Mouse (Mus musculus) cerebellum, adult (tissue): ENCODE measurements at regions not wholly inside any gene's neighbourhood (a gene's known extent, or its start where the extent isn't known, plus 50 kb on each side); places are given as distances from the start of the nearest gene placed in this dataset.

Experiments used
- ATAC-seq: cut with Nextera tagmentation; 2 replicates; pipeline ENCODE4 v1.9.2; 2017; ENCODE audit warnings: mild to moderate bottlenecking, moderate library complexity, mixed read lengths; ENCODE audit not compliant: insufficient number of reproducible peaks, low FRiP score, low TSS enrichment

GRCm38 (mm10) chr2:169524429-169524828 is 63.1 kb downstream of the Gm11011 start:
- ATAC-seq, result no peak

DNA sequence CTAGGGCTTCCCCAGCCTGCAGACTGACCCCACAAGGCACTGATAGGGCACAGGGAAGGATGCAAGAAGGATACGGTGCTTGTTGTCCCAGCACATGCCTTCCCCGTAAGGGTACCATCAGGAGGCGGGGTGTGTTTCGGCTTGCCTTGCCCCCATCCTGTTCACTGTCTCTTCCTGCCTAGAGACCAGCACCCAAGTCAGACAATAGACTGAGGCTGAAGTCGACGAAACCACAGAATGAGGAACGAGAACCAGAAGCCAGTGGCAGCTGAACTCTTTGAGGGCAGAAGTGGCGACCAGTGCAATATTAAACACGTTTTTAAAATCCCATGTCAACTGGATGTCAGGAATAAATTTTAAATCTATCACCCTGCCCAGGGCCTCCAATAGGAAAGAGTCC is 67.6 kb downstream of the Gm11011 start:
- ATAC-seq, result no peak

DNA sequence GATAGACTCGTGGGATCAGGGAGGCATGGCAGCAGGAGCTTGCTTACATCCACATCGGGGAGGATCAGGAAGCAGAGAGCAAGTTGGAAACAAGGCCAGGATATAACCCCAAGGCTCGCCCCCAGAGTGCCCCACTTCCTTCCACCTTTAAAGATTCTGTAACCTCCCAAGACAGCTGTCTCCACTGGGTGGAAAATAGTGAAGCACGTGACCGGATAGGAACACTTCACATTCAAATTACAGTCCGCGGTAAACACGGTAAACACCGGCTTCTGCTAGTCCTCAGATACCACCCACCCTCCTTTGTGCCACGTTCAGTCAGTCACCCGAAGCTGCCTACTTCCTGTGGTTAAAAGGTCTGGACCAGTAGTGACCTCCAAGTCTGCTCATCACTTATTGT is 72.2 kb downstream of the Gm11011 start:
- ATAC-seq, result no peak

DNA sequence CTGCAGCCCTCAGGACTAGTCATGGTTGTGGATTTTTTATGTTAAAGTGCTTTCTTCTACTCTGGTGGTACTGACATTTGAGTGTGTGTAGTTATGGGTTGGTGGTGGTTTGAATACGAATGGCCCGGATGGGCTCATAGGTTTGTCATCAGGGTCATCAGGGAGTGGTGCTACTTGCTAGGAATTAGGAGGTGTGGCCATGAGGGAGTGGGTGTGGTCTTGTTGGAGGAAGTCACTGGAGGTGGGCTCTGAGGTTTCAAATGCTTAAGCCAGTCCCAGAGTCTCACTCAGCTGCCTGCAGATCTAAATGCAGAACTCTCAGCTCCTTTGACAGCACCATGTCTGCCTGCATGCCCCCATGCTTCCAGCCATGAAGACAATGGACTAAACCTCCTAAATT is 76.8 kb downstream of the Gm11011 start:
- ATAC-seq, result no peak

- ATAC-seq, result no peak
These were observed 78.1 kb downstream of the Gm11011 start for GRCm38 (mm10) chr2:169509406-169509805.

DNA sequence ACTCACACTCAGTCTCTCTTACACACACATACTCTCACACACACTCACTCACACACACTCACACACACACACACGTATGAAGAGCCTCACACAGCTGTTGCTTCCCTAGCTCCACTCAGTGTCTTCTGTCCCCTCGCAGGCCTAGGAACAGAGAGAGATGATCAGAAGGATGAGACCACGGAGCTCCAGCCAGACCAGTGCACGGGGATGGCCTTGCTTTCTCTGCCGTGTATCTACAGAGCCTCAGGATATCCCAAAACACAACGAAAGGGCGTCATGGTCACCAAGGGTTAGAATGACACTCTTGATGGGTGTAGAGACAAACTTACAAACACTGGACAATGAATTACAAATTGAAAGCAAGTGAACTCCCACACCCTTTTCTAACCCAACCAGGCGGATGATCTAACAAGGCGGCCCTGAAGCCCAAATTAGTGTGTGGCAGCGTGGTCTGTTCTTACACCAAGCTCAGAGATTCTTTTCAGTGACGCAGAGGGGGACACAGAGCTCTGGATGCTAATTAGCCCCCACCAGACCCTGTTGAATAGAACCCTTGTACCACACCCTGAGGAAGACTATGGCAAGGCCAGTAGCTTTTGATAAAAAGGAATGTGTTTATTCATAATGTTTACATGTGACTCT is 83.0 kb downstream of the Gm11011 start:
- ATAC-seq, result no peak

- no peak for ATAC-seq
These were observed 84.0 kb downstream of the Gm11011 start for GRCm38 (mm10) chr2:169503598-169503958.

DNA sequence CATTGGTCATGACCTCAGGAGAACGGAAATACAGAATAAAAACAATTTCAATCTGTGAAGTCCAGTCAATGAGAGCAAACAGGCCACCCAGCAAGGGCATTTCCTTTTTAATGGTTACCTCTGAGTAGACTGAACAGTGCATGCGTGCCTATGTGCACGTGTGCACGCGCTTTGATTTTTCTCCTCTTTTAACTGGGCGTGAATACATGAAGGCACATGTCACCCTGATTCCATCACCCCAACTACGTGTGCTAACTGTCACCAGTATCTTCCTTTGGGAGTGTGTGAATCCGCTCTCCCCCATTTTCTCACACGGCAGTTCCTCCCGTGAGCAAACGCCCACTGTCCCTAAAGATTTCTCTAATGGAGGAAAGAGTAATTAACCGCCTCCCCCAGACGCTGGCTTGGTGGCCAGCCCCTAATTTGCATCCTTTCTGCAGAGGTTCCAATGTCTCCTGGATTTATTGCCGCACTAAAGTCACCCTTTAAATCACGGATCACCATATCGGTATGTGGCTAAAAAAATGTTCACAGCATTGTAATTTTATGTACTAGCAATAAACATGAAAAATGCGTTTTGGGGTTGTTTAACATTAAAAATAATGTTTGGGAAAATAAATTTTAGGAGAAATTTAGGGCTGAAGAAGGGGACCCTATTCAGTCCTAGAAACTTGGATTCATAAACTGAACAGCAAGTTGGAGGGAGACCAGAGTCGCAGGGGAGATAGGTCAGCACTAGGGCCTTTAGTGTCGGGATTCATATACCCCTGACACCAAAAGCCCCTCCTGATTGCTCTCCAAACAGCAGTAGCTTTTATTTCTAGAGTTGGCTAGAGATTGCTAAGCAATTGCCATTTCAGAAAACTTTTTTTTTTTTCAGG is 84.6 kb downstream of the Gm11011 start:
- no peak for ATAC-seq

- ATAC-seq, result no peak
These were observed 85.7 kb downstream of the Gm11011 start for GRCm38 (mm10) chr2:169501736-169502340.

- ATAC-seq, result no peak
These were observed 92.2 kb downstream of the Gm11011 start for GRCm38 (mm10) chr2:169495368-169495767.

- no peak for ATAC-seq
These were observed 92.8 kb downstream of the Gm11011 start for GRCm38 (mm10) chr2:169494503-169495311.

DNA sequence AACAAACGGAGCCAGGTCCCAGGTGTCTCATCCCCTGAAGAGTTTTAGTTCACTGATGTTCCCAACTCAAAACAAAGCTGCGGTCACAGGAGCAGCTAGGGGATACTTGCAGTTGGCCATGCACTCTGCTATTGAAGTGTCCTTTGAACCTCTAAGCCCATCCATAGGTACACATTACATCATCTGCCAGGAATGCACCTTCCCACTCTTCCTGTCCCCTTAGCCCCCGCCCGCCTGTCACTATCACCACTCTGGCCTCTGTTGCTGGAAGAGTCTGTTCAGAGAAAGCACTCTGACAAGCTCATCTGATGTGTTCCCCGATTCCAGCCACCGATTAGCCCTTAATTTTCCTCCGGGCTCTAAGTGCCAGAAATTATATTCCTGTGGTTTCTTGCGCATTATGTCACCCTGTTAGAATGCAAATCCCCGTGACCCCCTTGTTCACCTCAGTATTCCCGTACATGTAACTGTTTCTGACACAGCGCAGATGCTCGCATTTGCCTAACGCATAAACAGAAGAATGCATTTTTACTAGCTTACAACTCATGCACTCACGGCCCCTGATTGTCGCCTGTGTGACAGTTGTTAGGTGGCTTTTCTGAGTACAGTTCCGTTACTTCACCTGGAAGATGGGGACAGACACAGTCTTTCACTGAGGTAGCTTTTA is 93.8 kb downstream of the Gm11011 start:
- no peak for ATAC-seq

GRCm38 (mm10) chr2:169483934-169484333 is 103.6 kb downstream of the Gm11011 start:
- ATAC-seq, result no peak

DNA sequence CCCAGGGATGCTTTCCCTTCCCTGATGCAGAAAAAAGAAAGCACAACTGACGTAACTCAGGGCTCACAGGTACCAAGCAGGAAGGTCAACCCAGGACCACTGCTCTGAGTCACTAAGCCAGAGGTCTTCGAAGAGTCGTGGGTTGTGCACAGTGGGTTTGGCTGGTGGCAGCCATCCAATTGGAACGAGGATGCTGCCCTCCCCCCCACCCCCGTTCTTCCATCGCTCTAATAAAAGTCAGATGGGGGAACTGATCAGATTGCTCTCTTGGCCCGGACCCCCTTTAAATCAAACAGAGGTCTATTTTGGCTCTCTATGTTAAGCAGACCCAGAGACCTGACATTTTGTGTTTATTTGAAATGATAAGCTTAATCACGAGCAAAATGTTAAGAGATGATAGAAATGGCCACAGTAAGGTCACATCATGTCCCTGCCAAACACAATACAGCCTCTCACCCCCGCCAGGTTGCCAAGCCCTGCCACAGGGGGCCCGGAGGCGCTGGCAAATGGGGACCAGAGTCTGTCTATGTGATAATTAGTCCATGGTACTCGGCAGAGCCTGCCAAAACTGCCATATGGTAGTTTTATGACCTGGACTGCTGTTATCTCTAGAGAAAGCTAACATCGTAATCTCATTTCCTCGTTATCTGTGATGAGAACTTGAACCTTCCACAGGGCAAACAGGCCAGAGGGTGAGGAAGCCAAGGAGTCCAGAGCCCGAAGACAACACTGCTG is 105.6 kb downstream of the Gm11011 start:
- peak; percentile 79 for ATAC-seq

DNA sequence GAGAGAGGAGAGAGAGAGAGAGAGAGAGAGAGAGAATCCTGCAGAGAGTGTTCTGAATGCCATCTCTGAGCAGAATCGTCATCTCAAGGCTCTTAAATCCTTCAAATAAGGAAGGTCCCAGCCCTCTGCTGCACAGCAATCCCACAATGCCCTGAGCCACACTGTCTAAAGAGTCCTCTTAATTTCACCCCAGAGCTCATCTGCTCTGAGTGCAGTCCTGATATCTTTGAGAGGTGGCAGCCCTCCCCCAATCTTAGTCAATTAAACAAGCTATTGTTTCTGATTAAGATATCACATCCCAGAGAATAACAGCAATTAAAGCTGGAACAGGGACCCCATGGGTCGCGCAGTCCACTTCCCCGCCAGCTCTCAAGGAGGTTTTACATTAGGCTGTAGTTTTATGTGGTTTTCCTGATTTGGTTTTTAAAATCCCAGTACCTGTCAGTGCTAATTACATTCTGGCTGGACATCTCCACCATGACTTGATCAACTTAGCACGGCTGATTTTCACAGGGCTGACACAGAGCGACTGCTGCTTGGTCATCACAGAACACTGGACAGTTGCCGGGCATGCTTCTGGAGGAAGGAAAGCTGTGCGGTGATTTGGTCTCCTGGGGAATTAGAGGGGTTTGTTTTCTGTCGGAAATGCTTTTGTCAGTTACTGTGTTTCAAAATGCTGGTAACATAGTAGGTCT is 113.0 kb downstream of the Gm11011 start:
- no peak for ATAC-seq

DNA sequence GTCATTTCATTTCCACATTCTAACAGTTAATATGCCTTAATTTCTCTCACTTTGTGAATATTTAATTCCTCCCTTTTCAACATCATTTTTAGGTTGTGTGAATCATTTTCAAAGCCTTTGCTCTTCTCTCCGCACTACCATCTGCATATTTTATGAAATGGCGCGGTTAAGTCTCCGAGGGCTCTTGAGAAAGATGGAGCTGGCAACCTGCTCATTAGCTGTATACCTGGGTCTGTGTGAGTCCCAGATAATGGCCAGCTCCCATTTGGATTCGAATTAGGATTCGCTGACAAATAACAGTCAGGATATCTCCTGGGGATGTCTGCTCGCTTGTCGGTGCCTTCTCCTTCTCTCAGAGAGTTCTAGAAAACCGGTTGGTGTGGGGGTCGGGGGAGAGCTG is 118.0 kb downstream of the Gm11011 start:
- ATAC-seq, result no peak

- no peak for ATAC-seq
These were observed 119.9 kb downstream of the Gm11011 start for GRCm38 (mm10) chr2:169467621-169468020.

GRCm38 (mm10) chr2:169464106-169464505 is 123.4 kb downstream of the Gm11011 start:
- ATAC-seq, result no peak

DNA sequence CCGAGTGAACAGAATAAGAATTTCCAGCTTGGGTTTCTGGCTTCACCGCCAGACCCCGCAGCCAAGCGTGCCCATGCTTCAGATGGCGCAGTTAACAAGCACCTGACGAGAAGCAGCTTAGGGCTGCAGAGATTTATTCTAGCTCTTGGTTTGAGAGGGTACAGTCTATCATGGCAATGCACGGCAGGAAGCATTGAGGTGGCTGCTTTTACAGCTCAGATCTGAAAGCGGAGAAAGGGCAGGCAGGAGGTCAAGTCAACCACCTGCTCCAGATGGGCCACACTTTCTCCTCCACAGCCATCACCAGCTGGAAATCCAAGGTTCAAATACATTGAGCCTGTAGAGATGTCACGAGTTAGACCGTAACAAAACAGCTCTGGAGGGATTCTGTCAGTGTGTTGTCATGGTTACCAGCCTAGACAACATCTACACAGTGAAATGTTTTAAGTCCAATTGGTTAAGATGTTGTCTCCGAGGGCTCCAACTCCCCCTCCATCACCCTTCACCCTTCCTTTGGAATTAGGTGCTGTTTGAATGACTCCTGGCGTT is 126.0 kb downstream of the Gm11011 start:
- ATAC-seq, result no peak
